Mouse (Mus musculus): Measurements from ENCODE around the gene Slc24a5. TPM values are rescaled to one million over a fixed set of nuclear protein-coding genes. Genes with fewer than 3 reads are reported as not detected.
"Not testable (repeated sequence)": the region's sequence is repeated elsewhere in the genome, so short reads cannot be mapped to it uniquely, and the experiment has no call there.

Slc24a5 gene
- total RNA-seq, 2 experiments from 2014 or later: 0.23 to 1.1 TPM

DNA sequence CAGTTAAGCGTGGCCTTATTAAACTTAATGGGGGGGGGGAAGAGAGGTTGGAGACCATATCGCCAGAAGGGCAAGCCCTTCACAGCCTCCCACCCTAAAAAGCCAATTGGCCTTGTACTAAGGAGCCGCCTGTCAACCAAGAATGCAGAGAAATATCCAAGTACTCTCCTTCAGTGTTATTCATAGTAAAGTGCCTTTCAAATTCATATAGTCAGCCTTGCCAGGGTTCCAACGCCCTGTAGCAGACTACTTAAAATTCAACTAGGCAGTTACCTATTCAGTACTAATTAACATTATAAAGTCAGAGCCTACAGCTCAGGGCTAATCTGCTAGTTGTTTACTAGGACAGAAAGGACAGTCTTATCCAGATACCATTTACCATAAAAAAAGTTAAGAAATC is 38.6 kb downstream of the Slc24a5 start:
- not testable (repeated sequence) for DNase-seq (ENCODE audit: extremely low spot score in 1 of 2, low spot score in 1 of 2)

DNA sequence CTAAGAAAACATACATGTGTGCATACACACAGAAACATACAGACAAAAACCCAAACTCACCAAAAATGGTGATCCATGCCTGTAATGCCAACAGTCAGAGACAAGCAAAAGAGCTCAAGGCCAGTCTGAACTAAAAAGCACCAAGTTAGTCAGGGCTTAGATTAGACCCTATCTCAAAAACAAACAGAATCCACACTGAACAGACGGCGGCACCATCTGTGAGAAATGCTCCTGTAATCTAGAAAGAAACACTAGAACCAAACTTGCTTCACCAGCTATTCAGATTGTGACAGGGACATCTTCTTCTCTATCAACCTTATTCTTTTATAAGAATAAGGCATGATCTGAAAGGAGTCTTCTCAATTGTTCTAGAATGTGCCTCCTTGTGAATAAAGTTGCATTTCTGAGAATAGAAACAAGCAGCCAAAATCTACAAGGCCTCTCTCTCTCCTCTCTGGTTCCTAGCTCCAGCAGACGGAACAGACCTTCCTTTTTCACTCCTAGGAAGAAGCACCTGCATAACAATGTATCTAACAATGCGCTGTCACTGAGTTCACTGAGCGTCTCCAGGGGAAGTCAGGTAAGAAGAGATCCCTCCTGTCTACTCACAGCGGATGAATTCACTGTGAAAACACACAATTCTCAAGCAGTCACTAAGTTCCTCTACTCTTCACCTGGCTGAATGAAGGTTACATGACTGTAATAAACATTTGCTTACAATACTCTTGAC is 51.6 kb downstream of the Slc24a5 start:
- DNase-seq (ENCODE audit: extremely low spot score in 1 of 2, low spot score in 1 of 2): peak in 1 of 2 experiments; percentile 63

DNA sequence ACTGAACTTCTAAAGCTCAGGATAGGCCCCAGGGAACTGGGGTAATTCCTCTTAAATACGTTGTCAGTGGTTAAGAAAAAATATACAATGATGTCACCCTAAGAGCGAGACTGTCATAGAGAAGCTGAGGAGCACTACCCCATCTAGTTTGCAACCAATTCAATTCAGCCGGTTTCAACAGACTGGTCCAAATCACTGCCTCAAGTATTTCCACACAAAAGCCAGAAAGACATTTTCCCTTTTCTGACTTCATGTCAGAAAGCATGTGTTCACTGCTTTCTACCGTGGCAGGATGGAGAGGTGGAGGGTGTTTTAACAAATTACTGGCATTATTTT is 54.3 kb downstream of the Slc24a5 start:
- DNase-seq (ENCODE audit: extremely low spot score in 1 of 2, low spot score in 1 of 2): no peak

DNA sequence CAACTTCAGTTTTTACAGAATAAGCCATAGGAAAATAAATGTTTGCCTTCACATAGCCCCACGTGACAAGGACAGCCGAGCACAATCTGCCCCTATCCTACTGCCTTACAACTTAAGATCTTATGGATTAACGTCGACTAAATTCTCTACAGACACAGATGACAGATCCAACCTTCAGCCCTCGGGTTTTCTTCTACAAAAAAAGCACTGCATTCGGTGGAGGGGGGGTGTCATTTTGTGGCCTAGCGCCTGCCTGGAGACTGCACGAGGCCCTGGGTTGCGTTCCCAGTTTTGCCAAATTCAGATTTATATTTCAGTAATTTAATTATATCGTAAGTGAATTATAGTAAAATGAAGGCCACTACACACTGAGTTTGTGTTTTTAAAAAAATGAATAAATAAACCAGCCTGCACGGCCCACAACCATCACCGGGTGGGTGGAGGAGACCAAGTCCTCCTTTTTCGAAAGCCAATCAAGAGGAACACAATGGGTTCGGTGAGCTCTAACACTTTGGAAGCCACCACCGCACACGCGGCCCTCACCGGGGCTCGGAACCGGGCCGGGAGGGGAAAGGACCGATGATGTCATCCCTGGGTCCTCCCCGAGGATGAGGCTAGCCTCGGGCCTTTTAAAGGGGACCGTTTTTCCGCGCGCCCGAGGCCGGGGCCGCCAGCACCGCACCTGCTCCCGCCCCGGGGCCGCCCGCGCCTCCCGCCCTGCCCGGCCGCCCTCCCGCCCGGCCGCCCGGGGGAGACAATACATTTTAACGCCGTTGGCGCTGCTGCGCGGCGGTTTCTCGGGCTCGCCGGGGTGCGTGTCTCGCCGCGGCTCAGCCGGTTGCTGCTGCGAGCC is 54.9 kb downstream of the Slc24a5 start:
- DNase-seq (ENCODE audit: extremely low spot score in 1 of 2, low spot score in 1 of 2): peak; percentile 51 to 59

DNA sequence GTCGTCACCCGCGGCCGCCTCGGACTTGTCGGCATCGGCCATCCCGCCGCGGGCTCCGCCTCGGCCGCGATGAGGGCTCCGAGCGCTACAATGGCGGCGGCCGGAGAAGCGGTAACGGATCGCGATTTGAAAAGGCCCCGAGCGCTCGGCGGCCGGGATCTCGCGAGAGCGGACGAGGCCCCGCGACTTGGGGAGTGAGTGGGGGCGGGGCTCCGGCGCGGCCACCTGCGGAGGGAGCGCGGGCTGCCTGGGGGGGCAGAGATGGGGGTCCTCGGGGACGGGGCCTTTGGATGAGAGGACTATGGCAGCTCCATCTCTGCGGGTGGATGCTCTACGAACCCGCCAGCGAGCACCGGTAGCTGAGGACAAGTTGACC is 55.5 kb downstream of the Slc24a5 start, which contains the start of gene Myef2:
Myef2 (minus strand) TSS at position 185 of the 376 bp plus-strand sequence.
- peak; percentile 76 to 77 for DNase-seq (ENCODE audit: extremely low spot score in 1 of 2, low spot score in 1 of 2)

DNA sequence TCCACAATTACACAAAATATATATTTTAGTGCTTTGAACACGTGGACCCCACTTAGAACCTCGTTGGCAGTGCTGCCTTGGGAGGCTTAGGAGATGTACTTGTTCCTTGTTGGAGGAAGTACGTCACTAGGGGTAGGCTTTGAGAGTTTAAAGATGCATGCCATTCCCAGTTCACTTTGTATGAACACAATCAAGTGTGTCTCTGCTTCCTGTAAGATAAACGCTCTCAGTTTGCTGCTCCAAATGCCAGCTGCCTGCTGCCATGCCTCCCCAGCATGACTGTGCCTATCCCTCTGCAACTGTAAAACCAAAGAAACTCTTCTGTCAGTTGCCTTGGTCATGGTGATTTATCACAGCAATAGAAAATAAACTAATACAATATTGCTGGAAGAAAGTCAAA is 57.9 kb downstream of the Slc24a5 start:
- no peak for DNase-seq (ENCODE audit: extremely low spot score in 1 of 2, low spot score in 1 of 2)

DNA sequence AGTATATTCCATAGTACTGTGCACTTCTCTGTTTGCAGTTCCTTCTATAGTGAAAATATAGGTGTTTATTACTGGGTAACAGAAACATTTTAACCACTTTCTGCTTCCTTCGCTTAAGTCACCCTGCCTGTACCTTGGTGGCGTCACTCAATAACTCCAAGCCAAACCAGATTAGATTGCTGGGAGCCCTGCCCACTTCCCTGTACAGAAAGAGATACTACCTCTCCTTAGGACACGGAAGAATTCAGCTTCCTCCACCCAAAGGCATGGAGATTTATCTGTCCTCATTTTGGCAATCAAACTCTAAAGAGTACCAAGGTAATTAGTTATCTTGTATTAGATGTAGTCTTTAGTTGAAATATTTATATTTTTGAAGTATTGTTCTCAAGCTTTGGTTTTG is 58.9 kb downstream of the Slc24a5 start:
- DNase-seq (ENCODE audit: extremely low spot score in 1 of 2, low spot score in 1 of 2): no peak

DNA sequence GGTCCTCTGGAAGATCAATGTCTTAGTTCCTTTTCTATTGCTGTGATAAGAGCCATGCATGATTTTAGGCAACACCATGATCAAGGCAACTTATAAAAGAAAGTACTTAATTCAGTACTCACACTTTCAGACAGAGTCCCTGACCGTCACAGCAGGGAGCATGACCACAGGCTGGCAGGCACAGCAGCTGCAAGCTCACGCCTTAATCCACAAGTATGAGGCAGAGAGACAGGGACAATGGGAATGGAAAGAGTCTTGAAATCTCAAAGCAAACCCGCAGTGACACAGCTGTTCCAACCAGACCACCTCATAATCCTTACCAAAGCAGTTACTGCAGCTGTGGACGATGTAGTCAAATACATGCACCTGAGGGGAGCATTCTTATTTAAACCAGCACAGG is 66.2 kb downstream of the Slc24a5 start:
- no peak for DNase-seq (ENCODE audit: extremely low spot score in 1 of 2, low spot score in 1 of 2)

DNA sequence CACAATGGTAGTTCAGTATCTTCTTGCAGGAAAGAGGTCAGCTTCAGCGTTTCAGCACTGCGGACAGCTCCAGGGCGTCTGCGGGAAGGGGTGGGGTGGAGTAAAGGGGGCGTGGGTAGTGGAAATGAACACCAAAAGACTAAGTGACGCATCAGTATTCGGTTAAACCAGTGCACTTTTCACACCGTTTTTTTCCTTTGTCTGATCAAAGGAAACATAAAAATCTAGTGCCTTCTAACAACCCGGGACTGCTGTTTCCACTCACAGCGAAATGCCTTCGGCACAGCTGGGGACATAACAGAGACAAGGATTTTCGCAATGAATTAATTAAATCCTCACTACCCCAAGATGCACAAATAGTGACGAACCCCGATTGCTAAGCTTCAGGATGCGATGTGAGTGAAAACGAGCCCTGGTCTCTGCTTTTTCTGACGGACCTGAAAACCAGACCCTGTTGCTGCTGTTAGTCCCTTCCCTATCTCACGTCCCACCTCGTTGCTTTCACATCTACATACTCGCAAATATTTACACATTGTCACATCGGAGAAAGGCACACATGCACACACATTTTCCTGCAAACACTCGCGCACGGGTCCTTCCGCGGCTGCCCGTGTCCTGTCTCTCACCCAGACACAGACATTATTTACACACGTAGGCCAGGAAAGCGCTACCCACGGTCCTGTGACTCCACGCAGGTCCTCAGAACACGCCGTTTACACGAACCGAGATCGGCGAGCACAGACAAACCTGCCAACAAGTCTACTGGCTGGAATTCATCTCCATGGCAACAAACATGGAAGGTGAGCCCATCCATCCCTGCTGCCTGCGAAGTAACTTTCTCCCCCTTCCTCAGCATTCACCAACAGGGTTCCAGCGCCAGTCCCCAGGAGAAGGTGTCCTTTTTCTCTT is 68.2 kb downstream of the Slc24a5 start, which contains the start of gene Ctxn2:
Ctxn2 (plus strand) TSS at position 790 of the 909 bp plus-strand sequence.
- DNase-seq (ENCODE audit: extremely low spot score in 1 of 2, low spot score in 1 of 2): peak; percentile 43 to 65

DNA sequence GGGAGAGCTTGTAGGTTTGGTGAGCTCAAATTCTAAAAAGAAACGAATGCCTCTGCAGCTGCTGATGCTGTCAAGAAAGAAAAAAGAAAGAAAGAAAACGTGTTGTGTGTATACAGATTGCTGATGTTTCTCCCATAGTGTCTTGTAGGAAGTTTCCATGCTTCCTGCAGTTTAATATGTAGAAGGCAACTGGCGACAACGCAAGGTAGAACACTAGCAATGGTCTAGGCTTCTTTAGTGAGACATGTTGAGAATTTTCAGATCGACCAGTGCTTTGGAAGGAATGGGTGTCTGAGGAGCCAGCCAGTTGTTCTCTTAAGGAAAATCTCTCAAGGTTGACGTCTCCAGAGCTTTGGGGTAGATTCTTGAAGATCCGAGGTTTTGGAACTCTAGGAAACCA is 68.9 kb downstream of the Slc24a5 start:
- DNase-seq (ENCODE audit: extremely low spot score in 1 of 2, low spot score in 1 of 2): no peak

Other genes starting within 250 kb of the Slc24a5 start
- gene Myef2, start 55.5 kb downstream of the Slc24a5 start, total RNA-seq (2021): 100 to 1,000 TPM in 1 of 2 experiments, 10 to 100 TPM in 1; 99.2 to 116 TPM
- 10 to 100 TPM; 12.5 to 13.7 TPM for gene Ctxn2, start 68.6 kb downstream of the Slc24a5 start, total RNA-seq (2021)
- gene Slc12a1, start 84.4 kb downstream of the Slc24a5 start, total RNA-seq (2021): under 1 TPM in 1 of 2 experiments, not detected in 1; 0.07 TPM
- gene Dut, start 179.1 kb downstream of the Slc24a5 start, total RNA-seq (2021): 10 to 100 TPM; 25.9 to 34.0 TPM

Data from layer of hippocampus, postnatal 25 days (tissue).